Mouse (Mus musculus) gastrocnemius, postnatal 14 days (tissue): ENCODE measurements around the gene Gm10190. TPM values are rescaled to one million over a fixed set of nuclear protein-coding genes. Genes with fewer than 3 reads are reported as not detected.

Source experiments
- DNase-seq: peaks from one replicate; pipeline ENCODE4 v3.0.0; 2021; ENCODE audit warnings: mixed read lengths
- intact Hi-C: fragments of 180-260 bp; cut with DNase I; formaldehyde crosslinking; loops from one replicate; pipeline ENCODE4 v1.15.1; 2025; ENCODE audit warnings: low total_unique reads
- total RNA-seq, 2 experiments: library from RNA; stranded (reverse); gene quantifications; 2 replicates each; pipeline ENCODE4 v1.2.3; 2021

The Gm10190 gene
- total RNA-seq, 2 experiments from 2014 or later, result not detected

DNA sequence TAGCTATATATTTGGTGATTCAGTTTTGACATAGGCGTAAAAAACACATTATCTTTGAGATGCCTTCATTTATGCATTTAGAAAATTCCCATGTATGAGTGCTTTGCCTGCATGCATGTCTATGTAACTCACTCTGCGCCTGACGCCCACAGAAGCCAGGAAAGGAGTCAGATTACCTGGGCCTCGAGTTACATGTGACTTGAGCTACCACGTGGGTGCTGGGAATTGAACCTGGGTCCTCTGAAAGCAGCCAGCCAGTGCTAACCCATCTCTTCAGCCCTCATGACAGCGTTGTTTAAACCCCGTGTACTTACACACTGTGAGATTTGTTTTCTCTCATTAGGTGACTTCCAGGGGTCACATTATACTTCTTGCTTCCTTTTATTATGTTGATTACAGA is 48.8 kb downstream of the Gm10190 start:
- intact Hi-C loops, result no loop called here
- DNase-seq, result no peak

GRCm38 (mm10) chr17:80323658-80324057 is 49.7 kb downstream of the Gm10190 start:
- DNase-seq, result no peak
- intact Hi-C loops, result no loop called here

Other genes with a start within 250 kb of the Gm10190 start
- 1 to 10 TPM; 1.7 to 2.4 TPM for gene Galm, start 246.1 kb downstream of the Gm10190 start, total RNA-seq
- 10 to 100 TPM; 25.3 to 34.0 TPM for gene Srsf7, start 166.2 kb downstream of the Gm10190 start, total RNA-seq
- under 1 TPM in 1 of 2 experiments, not detected in 1; 0.16 TPM for gene Ttc39d, start 166.1 kb downstream of the Gm10190 start, total RNA-seq
- 1 to 10 TPM; 5.3 to 5.5 TPM for gene Gemin6, start 149.1 kb downstream of the Gm10190 start, total RNA-seq
- gene Morn2, start 83.3 kb downstream of the Gm10190 start, total RNA-seq, result 1 to 10 TPM; 4.9 to 6.1 TPM
- 1 to 10 TPM; 6.4 to 6.7 TPM for gene Dhx57, start 83.1 kb downstream of the Gm10190 start, total RNA-seq
- under 1 TPM in 1 of 2 experiments, not detected in 1; 0.64 TPM for gene Arhgef33, start 66.1 kb downstream of the Gm10190 start, total RNA-seq
- gene Sos1, start 106.9 kb upstream of the Gm10190 start, total RNA-seq, result 10 to 100 TPM; 11.7 to 13.5 TPM
- under 1 TPM in 1 of 2 experiments, not detected in 1; 0.14 TPM for gene Cdkl4, start 204.3 kb upstream of the Gm10190 start, total RNA-seq